Mouse (Mus musculus) megakaryocyte, embryonic 14.5 days (primary cell): Measurements from ENCODE around the gene Adgrl2.

Source experiments
- FLI1 ChIP-seq: IDR thresholded peaks from 2 replicates; pipeline ENCODE4 v1.6.1; 2012; ENCODE audit warnings: low read length, inconsistent platforms, mixed read lengths
- GATA1 ChIP-seq: IDR thresholded peaks from 3 replicates; pipeline ENCODE4 v1.6.1; 2012; ENCODE audit warnings: mixed read lengths, low read length, inconsistent platforms, borderline replicate concordance

GRCm38 (mm10) chr3:148991056-148991455 lies 701 bp upstream of the Adgrl2 start:
- TF ChIP-seq GATA1: no peak
- TF ChIP-seq FLI1: no peak
